8 mouse cellular contexts compared by ENCODE assay signal in genomic region chr8:120589921-120590320, GRCm38 (mm10). TPM values are rescaled to one million over a fixed set of nuclear protein-coding genes. Genes with fewer than 3 reads are reported as not detected.
A peak's percentile ranks its signal among the peaks of the same experiment; 100 is the strongest.
DNase-seq lines count a peak whose midpoint lies in the region; ATAC-seq and TF ChIP-seq lines count a peak whose summit lies in the region.

No protein-coding gene starts in this region.

- peaks cover 5% of the 10 kb centered on the region; the same call in 1 of the 2 replicates for H3K36me3 ChIP-seq in forebrain, embryonic 12.5 days (replicated peaks)
- no peaks in the 10 kb centered on the region for H3K36me3 ChIP-seq in hindbrain, postnatal 0 days (ENCODE audit: insufficient read depth, low read length)
- peaks cover 12% of the 10 kb centered on the region for H3K36me3 ChIP-seq in liver, embryonic 15.5 days (replicated peaks)

- H3K4me2 ChIP-seq in forebrain, embryonic 12.5 days, result peak overlapping the region; percentile 94
- peak overlapping the region; percentile 90 for H3K4me2 ChIP-seq in hindbrain, postnatal 0 days (ENCODE audit: low read depth, low read length)
- peak overlapping the region; percentile 98 for H3K4me2 ChIP-seq in liver, embryonic 15.5 days

- peak overlapping the region; percentile 43 for H3K4me3 ChIP-seq in forebrain, embryonic 12.5 days (replicated peaks)
- H3K4me3 ChIP-seq in hindbrain, postnatal 0 days (ENCODE audit: low read length), result peak overlapping the region; percentile 48; the same call in 1 of the 2 replicates
- peak overlapping the region; percentile 77 for H3K4me3 ChIP-seq in liver, embryonic 15.5 days (replicated peaks)

- TF ChIP-seq CTCF in hindbrain, postnatal 0 days (IDR thresholded peaks at IDR 0.05; ENCODE audit: low read depth), result no peak

- no peak for ATAC-seq in forebrain, embryonic 12.5 days (ENCODE audit: low FRiP score)
- no peak for ATAC-seq in hindbrain, postnatal 0 days
- no peak for ATAC-seq in liver, embryonic 15.5 days (ENCODE audit: insufficient read depth)

- H3K9ac ChIP-seq in forebrain, embryonic 12.5 days, result peak overlapping the region; percentile 51
- H3K9ac ChIP-seq in hindbrain, postnatal 0 days (replicated peaks; ENCODE audit: low read length), result no peak overlapping the region
- H3K9ac ChIP-seq in liver, embryonic 15.5 days, result peak overlapping the region; percentile 45

- no peaks in the 10 kb centered on the region for H3K27me3 ChIP-seq in forebrain, embryonic 12.5 days
- H3K27me3 ChIP-seq in hindbrain, postnatal 0 days (ENCODE audit: insufficient read depth, low read length), result no peaks in the 10 kb centered on the region
- H3K27me3 ChIP-seq in liver, embryonic 15.5 days, result no peaks in the 10 kb centered on the region

- 52% methylated on average over 2 of the region's 2 CpGs for WGBS in forebrain, embryonic 12.5 days
- 58% methylated on average over 2 of the region's 2 CpGs for WGBS in hindbrain, postnatal 0 days
- 46% methylated on average over 2 of the region's 2 CpGs for WGBS in liver, embryonic 15.5 days (ENCODE audit: insufficient replicate concordance)

- H3K27ac ChIP-seq in forebrain, embryonic 12.5 days, result no peak overlapping the region
- 0 out of 2 replicates have a peak overlapping the region, but pooled peaks have one; percentile 16 for H3K27ac ChIP-seq in hindbrain, postnatal 0 days
- peak overlapping the region; percentile 35; the same call in 1 of the 2 replicates for H3K27ac ChIP-seq in liver, embryonic 15.5 days (replicated peaks)

- H3K4me1 ChIP-seq in forebrain, embryonic 12.5 days, result peaks cover 28% of the 10 kb centered on the region
- peaks cover 4% of the 10 kb centered on the region; the same call in 1 of the 2 replicates for H3K4me1 ChIP-seq in hindbrain, postnatal 0 days (ENCODE audit: insufficient read depth, low read length)
- peaks cover 33% of the 10 kb centered on the region for H3K4me1 ChIP-seq in liver, embryonic 15.5 days (replicated peaks)

- H3K9me3 ChIP-seq in forebrain, embryonic 12.5 days, result no peaks in the 10 kb centered on the region
- H3K9me3 ChIP-seq in hindbrain, postnatal 0 days (ENCODE audit: low read length), result no peaks in the 10 kb centered on the region
- H3K9me3 ChIP-seq in liver, embryonic 15.5 days (replicated peaks), result no peaks in the 10 kb centered on the region

- DNase-seq in retina, postnatal 1 day, result peak; percentile 51
- DNase-seq in retina, embryonic 14.5 days (ENCODE audit: low spot score), result no peak
- no peak for DNase-seq in hindbrain, postnatal 0 days (ENCODE audit: low spot score)
- no peak for DNase-seq in embryo, embryonic 10 days (ENCODE audit: low spot score)
- DNase-seq in left cerebral cortex, adult 18-20 months (ENCODE audit: low spot score in 2 of 2), result no peak
- no peak for DNase-seq in frontal cortex, adult 2 months (ENCODE audit: extremely low spot score in 1 of 2, low spot score in 1 of 2)

RNA-seq across cellular contexts. Expression of gene Gins2, which starts 0.8 kb away (rescaled TPM):
- 83.2 and 84.8 TPM in 2 replicates for polyA plus RNA-seq in forebrain, embryonic 12.5 days (2016; fragmentation: Nextera tagmentation; extraction: Ambion mirVana)
- total RNA-seq in hindbrain, postnatal 0 days (2014; rRNA removed), result 2.8 and 12.3 TPM in 2 replicates
- polyA plus RNA-seq in hindbrain, postnatal 0 days (2015; fragmentation: Nextera tagmentation; extraction: Ambion mirVana), result 17.2 and 20.6 TPM in 2 replicates
- polyA plus RNA-seq in liver, embryonic 15.5 days (2015; fragmentation: Nextera tagmentation; extraction: Ambion mirVana), result 50.1 and 52.3 TPM in 2 replicates
- total RNA-seq in left cerebral cortex, adult 18-20 months (2021), result 1 to 10 TPM; 2.1 to 2.4 TPM
- polyA plus RNA-seq in frontal cortex, adult 2 months (2012; rRNA removed), result 3.1 and 3.2 TPM in 2 replicates

RNA-seq across cellular contexts. Expression of gene 1190005I06Rik, which starts 57.5 kb away (rescaled TPM):
- 1.7 and 3.1 TPM in 2 replicates for polyA plus RNA-seq in forebrain, embryonic 12.5 days (2016; fragmentation: Nextera tagmentation; extraction: Ambion mirVana)
- 12.3 and 26.5 TPM in 2 replicates for total RNA-seq in hindbrain, postnatal 0 days (2014; rRNA removed)
- polyA plus RNA-seq in hindbrain, postnatal 0 days (2015; fragmentation: Nextera tagmentation; extraction: Ambion mirVana), result 17.3 and 20.6 TPM in 2 replicates
- 0.92 and 1.2 TPM in 2 replicates for polyA plus RNA-seq in liver, embryonic 15.5 days (2015; fragmentation: Nextera tagmentation; extraction: Ambion mirVana)
- total RNA-seq in left cerebral cortex, adult 18-20 months (2021), result 10 to 100 TPM; 10.1 to 15.6 TPM
- polyA plus RNA-seq in frontal cortex, adult 2 months (2012; rRNA removed), result 7.7 TPM in 2 replicates
